Mouse (Mus musculus) kidney, adult 2 months (tissue): ENCODE data around the gene Apool.

Experiments used
- CTCF ChIP-seq: fragments of 200-500 bp; conservative IDR thresholded peaks from 2 replicates; pipeline ENCODE4 v1.5.1; 2011; ENCODE audit warnings: low read depth, mild to moderate bottlenecking, control low read depth, low read length, moderate library complexity, mixed read lengths; ENCODE audit not compliant: insufficient read depth, insufficient read length
- POLR2A ChIP-seq: fragments of 200-500 bp; IDR thresholded peaks from one replicate; pipeline ENCODE4 v1.6.1; 2011; ENCODE audit warnings: low read depth, low read length, control low read depth

DNA sequence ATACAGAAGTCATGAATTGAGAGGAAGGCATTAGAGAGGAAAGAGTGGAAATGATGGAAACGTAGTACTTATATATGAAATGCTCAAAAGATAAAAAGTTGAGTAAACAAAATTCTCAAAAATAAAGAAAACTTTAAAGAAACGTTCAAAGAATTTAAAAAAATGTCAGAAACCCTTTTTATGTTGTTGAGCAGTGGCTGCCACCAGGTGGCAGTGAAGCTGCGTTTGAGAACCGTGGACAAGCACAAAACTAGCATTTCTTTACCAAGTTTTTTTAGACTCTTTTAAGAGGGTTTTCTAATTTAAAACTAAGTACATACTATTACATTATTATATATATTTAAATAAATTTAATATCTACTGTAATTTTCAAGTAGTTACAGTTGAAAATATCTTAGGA is 57.3 kb downstream of the Apool start:
- peak; percentile 38 for TF ChIP-seq CTCF
- no peak for TF ChIP-seq POLR2A
